Comparison of ENCODE assay signal across 14 mouse cellular contexts in the genomic region with DNA sequence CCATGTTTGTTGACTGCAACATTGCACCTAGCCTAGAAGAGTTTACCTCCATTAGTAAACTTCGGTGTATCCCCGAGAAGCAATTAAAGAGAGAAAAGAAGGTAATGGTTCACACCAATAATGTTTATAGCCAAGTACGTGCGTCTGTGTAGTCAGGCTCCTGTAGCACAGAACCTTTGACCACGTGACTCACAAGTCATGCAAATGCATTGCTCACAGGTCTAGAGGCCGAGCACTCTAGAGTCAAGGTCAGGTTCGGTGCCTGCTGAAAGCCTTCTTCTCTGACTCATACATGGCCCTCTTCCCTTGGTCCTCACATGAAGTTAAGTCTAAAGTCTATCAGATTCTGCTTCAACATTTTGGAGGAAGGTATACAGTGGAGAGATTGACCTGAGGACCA. TPM values are rescaled to one million over a fixed set of nuclear protein-coding genes. Genes with fewer than 3 reads are reported as not detected.
"Had no signal": no experiment of that assay in that cellular context is flagged by ENCODE, and none has a peak within 500 bp of the region (broad histone marks: within the 10 kb centered on the region; RNA-seq: fewer than 3 reads in every experiment).

No protein-coding gene starts in this region.

- H3K27ac ChIP-seq: kidney, postnatal 0 days; left cerebral cortex, adult 2 months; limb, embryonic 10.5 days; liver, embryonic 15.5 days; midbrain, embryonic 10.5 days; neural tube, embryonic 12.5 days; stomach, postnatal 0 days had no signal

- H3K4me3 ChIP-seq: left cerebral cortex, adult 2 months; limb, embryonic 10.5 days; liver, embryonic 15.5 days; midbrain, embryonic 10.5 days; myocyte; neural tube, embryonic 12.5 days had no signal

- DNase-seq: lung, adult 2 months; lung, postnatal 4 days; midbrain, embryonic 14.5 days; thymus, postnatal 4 days had no signal

- H3K36me3 ChIP-seq: limb, embryonic 10.5 days; liver, embryonic 15.5 days; midbrain, embryonic 10.5 days; neural tube, embryonic 12.5 days had no signal

- ATAC-seq: lung, postnatal 0 days had no signal

- H3K9ac ChIP-seq: liver, embryonic 15.5 days; neural tube, embryonic 12.5 days had no signal

- H3K4me1 ChIP-seq: liver, embryonic 15.5 days; neural tube, embryonic 12.5 days had no signal

- H3K9me3 ChIP-seq: limb, embryonic 10.5 days; liver, embryonic 15.5 days; midbrain, embryonic 10.5 days; neural tube, embryonic 12.5 days had no signal

- H3K4me2 ChIP-seq: liver, embryonic 11.5 days; liver, embryonic 15.5 days; neural tube, embryonic 12.5 days had no signal

- H3K27me3 ChIP-seq: liver, embryonic 15.5 days; neural tube, embryonic 12.5 days had no signal

RNA-seq across cellular contexts. Expression of a gene that starts 54.3 kb away (rescaled TPM):
- polyA plus RNA-seq: myocyte had no signal
